Mouse (Mus musculus): ENCODE measurements around the gene Axin2.

The Axin2 gene

DNA sequence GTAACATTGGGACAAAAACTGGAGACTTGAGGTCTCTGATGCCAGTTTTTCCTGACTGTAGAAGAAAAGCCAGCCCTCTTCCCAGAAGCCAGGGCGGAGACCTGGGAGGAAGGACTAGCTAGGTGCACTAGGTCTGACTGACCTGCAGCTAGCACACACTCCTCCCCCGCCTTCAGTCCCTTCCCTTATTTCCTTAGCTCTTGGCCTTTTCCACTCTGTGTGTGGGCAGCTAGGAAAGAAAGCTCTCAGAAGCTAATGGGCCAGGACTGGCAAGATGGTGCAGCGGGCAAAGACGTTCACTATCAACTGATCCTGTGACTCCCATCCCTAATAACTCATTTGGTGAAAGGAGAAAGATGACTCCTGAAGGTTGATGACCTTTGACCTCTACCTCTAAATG, 17.8 kb upstream of the Axin2 start:
- no peak for ATAC-seq (ENCODE audit: low TSS enrichment)

DNA sequence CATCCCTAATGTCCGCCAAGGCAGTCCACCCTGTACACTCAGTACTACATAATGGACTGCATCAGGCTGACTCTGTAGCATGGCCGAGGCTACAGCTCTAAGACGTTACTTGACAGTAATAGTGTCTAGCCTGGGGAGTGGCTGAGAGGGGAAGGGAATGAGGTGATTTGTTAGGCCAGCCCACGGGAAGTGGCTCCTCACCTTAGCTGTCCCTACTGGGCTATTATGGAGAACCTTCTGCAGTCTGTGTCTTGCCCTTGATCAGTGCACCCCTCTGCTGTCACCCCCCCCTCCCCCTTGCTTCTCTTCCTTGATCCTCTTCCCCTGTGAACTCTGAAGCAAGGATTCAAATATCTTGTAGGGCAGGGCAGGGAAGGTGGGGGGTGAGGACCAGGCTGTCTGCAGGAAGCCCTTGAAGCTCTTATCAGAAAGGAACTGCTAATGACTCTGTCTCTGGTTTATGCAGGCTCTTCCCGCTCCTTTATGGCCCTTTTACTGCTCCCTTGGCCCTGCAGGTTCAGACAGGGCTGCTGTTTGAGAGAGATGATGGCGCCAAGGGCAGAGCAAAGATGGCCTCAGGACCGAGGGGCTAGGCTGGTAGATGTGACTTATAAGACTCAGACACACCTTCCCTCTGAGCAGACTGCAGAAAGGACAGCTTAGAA, 13.4 kb upstream of the Axin2 start:
- no peak for ATAC-seq (ENCODE audit: low TSS enrichment)

DNA sequence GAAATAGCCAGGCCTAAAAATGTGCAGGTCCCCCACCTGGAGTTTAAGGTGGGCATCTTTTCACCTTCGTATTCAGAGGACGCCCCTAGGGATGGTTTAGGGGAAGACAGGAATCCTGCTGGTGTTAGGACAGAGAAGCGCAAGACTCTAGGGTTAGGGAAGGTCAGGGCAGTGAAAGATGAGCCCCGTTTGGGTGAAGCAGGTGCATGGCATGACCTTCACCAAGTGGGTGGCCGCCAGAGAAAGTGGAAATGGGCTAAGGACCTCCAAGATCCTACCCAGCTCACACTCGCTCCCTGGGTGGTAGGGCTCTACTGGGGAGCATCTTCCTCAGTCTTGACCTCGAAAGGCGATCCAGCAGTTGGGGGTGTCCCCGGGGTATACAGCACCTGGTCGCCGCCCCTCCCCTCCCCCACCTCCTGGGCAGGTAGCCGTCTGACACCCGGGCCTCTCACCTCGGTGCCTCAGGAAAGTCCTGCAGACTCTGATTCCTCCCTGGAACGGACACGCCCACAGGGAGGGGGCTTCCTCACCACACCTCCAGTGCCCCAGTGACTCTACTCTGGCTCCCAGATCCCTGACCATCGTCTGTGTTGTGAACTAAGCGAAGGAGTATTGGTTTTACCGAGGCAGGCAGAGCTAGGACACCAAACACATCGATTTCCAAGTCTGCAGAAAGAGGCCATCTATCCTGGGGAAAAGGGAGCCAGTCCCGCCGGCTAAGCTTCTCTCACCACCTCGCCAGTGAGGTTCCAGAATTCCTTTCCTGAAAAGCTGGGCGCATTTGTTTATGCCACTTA, 10.6 kb upstream of the Axin2 start:
- ATAC-seq (ENCODE audit: low TSS enrichment) = no peak

DNA sequence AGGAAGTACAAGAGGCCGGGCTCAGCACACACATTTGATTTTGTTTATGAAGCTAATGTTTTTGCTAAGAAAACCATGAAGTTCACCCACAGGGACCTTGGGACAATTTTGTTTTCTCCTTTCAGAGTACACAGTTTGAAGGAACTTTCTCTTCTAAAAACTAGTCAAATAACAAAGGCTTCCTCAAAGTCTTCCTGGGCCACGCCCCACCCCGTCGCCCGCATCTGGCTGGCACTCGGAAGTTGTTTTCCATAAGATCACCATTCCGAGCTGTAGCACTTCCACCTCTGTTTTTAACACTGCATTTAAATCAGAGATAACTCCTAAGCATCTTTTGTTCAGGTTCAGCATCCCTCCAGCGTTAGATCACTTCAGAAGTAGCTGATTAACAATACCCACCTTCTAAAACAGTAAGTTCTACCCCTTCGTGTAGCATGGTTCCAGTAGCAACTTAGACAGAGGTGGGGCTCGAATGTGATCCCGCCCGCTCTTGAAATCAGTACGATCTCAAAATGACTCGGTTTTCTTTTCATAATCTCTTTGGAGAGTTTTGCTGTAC, 9.7 kb upstream of the Axin2 start:
- ATAC-seq (ENCODE audit: low TSS enrichment) = no peak

DNA sequence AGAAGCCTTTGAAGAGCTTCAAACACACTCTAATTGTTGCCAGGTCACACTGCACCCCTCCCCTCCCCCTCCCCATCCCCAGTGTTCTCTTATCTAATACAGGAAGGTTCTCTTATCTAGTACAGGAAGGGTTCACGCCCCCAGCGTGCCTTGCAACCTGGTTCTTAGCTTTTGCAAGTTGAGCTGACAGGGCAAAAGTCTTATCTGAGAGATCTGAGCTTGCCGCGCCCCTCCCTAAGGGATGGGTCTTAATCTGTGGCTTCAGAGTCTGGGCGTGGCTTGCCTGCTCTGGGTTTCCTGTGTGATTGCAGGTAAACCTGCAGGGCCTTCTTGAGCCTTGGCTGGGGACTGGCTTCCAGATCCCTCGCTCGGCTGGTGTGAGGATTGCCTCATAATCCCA, 9.2 kb upstream of the Axin2 start:
- no peak for ATAC-seq (ENCODE audit: low TSS enrichment)

DNA sequence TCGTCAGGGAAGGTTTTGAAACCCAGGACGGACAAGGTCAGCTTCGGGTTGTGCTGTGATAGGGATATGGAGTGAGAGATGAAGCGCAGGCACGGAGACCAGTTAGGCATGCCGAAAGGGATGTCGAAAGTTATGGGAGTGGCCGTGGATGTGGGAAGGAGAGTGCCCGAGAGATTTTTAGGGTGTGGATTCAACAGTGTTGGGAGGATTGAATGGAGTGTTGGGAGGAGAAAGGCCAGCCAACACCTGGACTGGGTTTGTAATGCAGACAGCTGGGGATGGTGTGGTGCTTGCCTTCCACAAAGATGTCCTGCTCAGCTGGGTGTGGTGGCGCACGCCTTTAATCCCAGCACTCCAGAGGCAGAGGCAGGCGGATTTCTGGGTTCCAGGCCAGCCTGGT, 8.0 kb upstream of the Axin2 start:
- no peak for ATAC-seq (ENCODE audit: low TSS enrichment)

DNA sequence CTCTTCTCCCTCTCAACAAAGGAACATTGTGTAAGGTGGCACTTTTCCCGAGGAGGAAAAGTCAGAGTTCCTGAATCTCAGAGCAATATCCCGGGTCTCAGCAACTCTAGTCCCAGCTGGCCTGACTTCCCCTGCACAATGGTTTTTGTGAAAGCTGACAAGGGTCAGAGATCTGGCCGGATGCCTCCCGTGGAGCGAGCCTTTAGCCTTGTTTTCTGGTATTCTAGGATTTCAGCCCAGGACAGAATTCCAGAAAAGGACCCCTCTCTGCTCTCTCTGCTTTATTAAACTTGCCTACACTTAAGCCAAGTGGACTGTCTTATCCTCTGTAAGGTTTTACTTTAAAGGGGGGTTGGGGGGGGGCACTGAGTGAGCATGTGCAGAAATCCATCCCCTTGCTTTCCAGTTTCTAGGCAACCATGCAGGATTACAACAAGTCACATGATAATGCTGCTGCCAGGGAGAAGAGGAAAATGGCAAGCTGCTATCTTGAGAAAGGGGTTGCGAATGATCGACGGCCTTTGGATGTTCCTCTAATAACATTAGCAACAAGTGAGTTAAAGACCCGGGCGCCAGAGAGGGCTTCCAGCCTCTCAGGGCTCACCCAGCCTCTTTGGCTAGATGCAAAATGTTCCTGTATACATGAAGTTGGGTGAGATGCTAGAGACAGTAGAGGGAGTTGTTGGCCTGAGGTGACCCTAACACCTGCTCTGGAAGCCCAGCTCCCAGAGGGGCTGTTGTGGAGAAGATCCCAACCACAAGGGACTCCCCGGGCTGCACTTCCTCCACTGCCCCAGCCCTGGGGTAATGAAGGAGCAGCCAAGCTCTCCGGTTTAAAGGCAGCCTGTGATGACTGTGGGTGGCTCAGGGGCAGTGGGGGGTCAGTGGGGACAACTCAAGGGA, 2.5 kb upstream of the Axin2 start:
- peak; percentile 36; the same call in 1 of the 2 replicates for ATAC-seq (ENCODE audit: low TSS enrichment)

DNA sequence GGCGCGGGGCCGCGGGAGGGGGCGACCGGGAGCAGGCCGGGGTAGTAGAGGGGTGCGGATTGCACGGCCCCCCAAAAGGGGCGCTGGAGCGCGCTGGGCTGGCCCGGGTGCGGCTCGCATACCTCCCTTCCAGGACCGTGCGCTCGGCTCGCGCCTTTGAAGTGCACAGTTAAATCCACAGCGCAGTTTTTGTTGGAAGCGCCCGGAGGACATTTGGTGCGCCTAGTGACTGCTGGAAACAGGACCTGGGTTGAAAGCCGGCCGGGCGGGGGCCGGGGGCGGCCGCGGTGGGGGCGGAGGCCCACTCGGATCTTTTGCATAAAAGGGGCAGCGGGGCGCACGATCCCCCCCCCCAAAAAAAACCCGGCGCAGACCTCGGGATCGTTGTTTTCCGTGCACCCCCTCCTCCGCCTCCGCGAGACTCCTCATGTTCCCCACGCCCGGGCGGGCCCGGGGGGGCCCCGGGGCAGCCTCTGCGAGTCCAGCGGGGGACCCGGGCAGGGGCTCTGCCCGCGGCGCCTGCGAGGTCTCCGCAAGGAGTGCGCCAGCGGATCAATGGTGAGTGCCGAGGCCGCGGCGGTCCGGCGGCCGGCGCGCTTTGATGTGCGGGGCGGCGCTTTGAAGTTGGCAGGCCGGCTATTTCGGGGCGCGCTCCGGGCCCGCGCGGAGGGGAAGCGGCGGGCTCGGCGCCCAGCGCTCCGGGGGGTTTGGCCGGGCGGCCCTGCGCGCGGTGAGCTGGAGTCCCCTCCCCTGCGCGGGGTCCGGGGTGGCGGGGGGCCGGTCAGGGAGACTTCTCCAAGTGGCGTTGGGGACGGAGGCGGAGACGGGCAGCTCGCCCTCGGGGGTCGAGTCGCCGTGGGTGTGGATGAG, 722 bp downstream of the Axin2 start:
- peak; percentile 42 for ATAC-seq (ENCODE audit: low TSS enrichment)

DNA sequence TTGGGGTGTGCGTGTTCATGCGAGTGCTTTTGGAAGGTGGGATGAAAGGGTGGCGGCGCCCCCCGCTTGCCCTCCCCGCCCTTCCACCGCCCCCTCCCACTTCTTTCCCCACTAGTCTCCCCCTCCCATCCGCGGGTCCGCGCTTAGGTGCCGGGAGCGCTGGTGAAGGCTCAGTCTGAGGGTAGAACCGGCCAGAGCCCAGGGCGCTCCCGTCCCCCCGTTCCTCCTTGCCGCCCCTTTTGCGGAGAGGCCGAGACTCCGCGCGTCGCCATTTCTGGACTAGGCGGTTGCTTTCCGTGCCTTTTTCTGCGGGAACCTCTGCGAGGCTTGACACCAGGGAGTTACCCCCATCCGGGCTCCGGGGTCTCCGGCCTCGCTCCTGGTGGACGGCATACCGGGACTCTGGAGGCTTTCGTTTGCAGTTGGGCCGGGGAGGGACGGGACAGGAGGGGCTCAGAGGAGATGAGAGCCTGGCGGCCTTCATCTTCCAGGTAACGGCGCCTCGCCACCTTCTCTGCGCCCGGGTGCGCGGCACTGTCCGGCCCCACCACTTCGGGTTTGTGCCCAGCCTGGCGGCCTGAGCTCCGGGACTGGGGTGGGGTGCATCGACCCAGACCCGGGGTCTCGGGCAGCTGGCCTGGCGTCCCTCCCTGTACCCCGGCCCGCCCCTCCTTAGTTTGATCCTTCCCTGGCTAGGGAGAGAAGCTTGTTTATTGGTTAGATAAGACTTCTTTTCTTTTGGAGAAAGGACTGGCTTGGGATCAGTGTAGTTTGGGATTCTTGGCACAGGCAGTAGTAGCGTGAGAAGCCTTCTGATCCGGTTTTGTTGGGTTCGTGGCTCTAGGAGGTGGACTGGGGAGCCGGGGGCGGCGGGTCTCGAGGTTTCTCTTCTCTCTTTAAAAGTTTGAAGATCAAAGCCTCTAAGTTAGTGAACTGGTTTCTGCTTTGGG, 1.6 kb downstream of the Axin2 start:
- no peak for ATAC-seq (ENCODE audit: low TSS enrichment)

DNA sequence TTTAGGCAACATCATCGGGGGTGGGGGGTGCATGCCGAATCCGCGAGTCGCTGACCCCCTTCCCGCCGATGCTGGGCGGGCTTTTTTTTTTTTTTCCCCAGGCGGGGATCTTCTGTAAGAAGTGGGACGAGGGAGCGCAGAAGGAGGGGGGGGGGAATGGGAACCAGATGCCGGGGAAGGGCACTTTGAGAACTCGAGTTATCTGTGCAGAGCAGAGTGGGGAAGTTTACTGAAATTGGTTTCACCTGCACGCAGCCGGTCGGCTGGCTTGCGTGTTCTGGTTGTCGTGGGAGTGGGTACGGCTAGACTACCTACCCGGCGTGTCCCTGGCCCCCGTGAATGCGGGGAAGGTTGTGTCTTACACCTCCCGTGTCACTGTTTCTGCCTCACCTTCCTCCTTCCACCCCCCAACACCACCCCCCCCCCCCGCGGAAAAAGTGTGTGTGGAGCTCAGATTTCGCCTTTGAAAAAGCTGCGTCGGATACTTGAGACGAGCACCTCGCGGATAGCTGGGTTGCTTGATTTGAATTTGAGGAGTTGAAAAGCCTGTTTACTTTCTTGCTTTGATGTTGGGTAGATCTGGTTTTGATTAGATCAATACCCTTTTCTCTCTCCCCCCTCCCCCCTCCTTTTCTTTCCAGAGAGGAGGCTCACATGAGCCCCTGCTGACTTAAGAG, 2.5 kb downstream of the Axin2 start:
- ATAC-seq (ENCODE audit: low TSS enrichment) = no peak

DNA sequence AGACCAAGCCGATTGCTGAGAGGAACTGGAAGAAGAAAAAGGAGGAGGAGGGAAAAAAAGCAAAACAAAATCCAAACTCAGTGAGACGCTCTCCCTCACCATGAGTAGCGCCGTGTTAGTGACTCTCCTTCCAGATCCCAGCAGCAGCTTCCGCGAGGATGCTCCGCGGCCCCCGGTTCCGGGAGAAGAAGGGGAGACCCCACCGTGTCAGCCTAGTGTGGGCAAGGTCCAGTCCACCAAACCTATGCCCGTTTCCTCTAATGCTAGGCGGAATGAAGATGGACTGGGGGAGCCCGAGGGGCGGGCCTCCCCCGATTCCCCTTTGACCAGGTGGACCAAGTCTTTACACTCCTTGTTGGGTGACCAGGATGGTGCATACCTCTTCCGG, 3.0 kb downstream of the Axin2 start:
- no peak for ATAC-seq (ENCODE audit: low TSS enrichment)

DNA sequence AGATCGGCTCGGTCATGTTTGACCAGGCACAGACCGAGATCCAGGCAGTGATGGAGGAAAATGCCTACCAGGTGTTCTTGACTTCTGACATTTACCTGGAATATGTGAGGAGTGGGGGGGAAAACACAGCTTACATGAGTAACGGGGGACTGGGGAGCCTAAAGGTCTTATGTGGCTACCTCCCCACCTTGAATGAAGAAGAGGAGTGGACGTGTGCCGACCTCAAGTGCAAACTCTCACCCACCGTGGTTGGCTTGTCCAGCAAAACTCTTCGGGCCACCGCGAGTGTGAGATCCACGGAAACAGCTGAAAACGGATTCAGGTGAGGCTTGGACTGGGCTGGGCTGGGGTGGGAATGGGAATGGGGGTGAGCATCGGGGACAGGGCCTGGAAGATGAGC, 3.6 kb downstream of the Axin2 start:
- no peak for ATAC-seq (ENCODE audit: low TSS enrichment)

DNA sequence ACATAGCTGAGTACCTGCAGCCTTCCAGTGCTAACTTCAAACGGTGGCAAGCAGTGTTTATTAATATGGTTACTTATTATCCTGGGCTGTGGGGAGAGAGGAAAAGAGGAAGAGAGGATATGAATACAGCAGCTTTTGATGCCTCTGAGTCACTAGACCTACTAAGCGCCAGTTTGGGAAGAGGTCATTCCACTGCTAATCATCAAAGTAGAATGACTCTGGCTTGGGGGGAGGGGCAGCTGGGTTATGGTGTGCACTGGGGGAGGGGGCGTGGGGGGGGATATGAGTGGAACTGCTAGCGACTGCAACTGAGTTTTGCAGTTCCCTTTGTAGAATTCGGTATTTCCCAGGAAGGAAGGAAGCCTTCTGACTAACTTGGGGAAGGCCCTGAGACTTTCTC, 4.2 kb downstream of the Axin2 start:
- ATAC-seq (ENCODE audit: low TSS enrichment) = no peak

DNA sequence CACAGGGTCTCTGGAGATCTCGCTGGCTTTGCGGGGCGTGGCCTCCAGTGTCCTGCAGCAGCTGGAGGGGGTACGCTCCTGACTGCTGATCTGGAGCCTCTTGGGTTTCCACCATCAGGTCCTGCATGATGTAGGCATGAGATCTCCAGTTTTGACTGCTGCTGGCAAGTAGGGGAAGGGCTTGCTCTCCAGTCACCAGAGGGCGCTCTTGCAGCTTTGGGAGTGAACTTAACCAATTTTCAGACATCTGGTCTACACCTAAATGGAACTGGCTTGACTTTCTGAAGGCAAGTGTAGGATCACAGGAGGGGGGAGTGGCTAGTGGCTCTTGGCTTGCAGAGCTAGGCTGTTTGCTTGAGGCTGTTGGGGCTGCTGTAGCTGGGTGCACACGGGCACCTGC, 5.1 kb downstream of the Axin2 start:
- peak; percentile 66 for ATAC-seq (ENCODE audit: low TSS enrichment)

DNA sequence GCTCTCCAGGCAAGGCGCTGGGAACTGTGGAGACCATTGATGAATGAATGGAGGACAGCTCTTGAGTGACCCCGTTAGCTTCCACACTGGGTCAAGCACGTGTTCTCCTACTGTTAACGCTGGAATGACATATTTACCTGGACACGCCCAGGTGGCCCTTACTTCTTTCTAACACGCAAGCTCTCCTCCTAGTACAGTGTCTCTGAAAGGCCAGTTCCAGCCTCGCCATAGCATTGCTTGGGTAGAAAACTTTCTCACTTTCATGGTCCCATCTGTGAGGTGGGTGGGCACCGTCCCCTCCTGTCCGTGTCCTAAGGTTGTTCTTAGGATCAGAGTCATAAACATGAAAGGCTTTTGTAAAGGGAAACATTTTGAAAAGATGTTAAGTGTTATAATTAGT, 5.7 kb downstream of the Axin2 start:
- ATAC-seq (ENCODE audit: low TSS enrichment) = no peak

DNA sequence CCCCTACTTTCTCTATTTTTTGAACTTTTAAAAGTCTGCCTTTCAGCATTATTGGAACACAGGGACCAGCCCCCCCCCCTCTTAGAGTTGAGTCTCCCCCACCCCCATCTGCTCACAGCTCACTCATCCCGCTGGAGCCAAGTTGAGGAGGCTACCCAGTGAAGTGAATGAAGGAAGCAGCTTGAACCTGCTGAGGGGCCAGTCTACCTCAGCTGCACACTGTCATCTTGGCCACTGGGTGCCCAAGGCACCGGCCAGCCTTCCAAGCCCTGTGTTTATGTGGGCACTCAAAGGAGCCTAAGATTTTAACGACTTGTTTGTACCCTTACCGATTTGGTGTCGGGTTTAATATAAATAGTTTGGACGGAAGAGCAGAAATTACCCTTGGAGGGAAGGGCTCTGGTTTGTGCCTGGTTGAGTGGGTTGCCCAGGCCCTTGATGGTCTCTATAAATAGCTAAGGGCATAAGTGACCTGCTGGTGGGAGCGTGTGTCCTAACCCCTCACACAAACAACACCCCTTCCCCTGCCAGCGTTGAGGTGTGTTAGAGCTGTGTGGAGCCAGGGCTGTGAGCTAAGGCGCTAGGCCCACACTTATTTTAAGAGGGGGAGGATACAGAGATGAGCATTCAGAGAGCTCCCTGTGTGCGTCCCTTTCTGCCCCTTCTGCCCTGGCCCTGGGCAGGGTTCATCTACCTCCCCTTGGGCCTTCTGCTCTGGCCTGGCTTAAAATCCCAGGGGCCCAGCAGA, 6.4 kb downstream of the Axin2 start:
- ATAC-seq (ENCODE audit: low TSS enrichment) = no peak

DNA sequence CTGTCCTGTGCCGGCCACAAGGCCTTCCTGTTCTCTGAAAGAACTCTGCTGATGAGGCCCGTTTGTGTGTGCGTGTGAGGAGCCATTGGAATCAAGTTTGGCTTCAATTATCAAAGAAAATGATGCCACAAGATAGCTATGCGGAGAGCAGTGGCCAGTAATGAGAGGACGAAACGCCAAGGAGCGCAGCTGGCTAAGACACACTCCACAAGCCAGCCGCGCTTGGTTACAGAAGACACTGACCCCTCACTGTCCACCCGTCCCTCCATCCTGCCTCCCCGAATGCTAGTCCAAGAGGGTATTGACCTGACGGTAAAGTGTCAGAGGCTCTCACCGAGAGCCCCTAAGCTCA, 6.9 kb downstream of the Axin2 start:
- ATAC-seq (ENCODE audit: low TSS enrichment) = no peak

DNA sequence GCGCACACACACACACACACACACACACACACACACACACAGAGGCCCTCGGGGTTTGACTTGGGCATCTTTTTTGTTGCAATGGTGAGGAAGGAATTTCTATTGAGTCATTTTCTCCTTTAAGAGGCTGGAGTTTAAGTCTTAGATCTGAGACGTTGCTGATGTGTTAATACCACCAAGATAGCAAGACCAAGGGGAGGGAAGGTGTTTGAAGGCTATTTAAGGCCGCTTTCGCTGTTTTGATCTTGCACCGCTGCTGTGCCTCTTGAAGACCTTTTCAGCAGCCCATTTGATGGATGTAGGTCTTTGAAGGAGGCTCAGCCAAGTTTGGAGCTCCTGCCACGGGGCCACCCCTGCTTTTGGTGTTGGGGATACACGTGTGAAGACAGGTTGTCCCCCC, 7.9 kb downstream of the Axin2 start:
- no peak for ATAC-seq (ENCODE audit: low TSS enrichment)

DNA sequence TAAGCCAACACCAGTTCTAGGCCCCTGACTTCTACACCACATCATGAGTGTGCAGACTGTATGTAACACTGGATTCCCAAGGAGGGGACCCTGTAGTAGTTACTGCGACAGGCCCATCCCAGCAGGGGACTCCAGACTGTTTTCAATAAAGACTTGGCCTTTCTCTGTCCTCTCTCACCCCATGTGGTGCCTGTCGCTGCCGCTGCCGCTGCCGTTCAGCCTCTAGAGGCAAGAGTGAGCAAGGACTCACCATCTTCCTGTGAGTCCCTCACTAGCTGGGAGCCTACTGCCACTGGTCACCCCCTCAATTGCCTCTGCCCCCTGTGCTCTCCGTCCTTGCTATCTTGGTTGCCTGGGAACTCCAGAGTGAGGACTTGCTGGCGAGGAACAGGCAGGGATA, 8.6 kb downstream of the Axin2 start:
- 0 out of 2 replicates have a peak, but pooled peaks have one; percentile 28 for ATAC-seq (ENCODE audit: low TSS enrichment)

Data from frontal cortex, adult (tissue).